ENCODE assay signal across 8 mouse cellular contexts in genomic region chr16:17575870-17576824, GRCm38 (mm10). TPM values are rescaled to one million over a fixed set of nuclear protein-coding genes. Genes with fewer than 3 reads are reported as not detected.
DNase-seq lines count a peak whose midpoint lies in the region; ATAC-seq and TF ChIP-seq lines count a peak whose summit lies in the region.

No protein-coding gene starts in this region.

- H3K36me3 ChIP-seq in intestine, embryonic 16.5 days (ENCODE audit: control insufficient read depth, insufficient read depth, low read length): no peaks in the 10 kb centered on the region

- peaks cover 6% of the 10 kb centered on the region; the same call in 1 of the 2 replicates for H3K27me3 ChIP-seq in intestine, embryonic 16.5 days (replicated peaks; ENCODE audit: control insufficient read depth, insufficient read depth, low read length)

- intact Hi-C loops in heart, postnatal 25 days (cut with DNase I): no loop called here
- intact Hi-C loops in gastrocnemius, postnatal 14 days (cut with DNase I; ENCODE audit: low total_unique reads): no loop called here
- intact Hi-C loops in left cerebral cortex, postnatal 36 days (cut with DNase I): no loop called here

- H3K4me2 ChIP-seq in intestine, embryonic 16.5 days (ENCODE audit: low read depth, low read length): peak overlapping the region; percentile 92

- peak overlapping the region; percentile 77 for H3K9ac ChIP-seq in intestine, embryonic 16.5 days (ENCODE audit: low read depth, low read length)

- peaks cover 1% of the 10 kb centered on the region; the same call in 1 of the 2 replicates for H3K4me1 ChIP-seq in cortical plate, adult 2 months (ENCODE audit: control insufficient read depth, insufficient read depth, low read length)
- H3K4me1 ChIP-seq in intestine, embryonic 16.5 days (ENCODE audit: control insufficient read depth, insufficient read depth, low read length): peaks cover 7% of the 10 kb centered on the region; the same call in 1 of the 2 replicates

- WGBS in intestine, embryonic 16.5 days: 14% methylated on average over 45 of the region's 45 CpGs

- no peaks in the 10 kb centered on the region for H3K9me3 ChIP-seq in intestine, embryonic 16.5 days (ENCODE audit: control insufficient read depth, low read length)

- peak overlapping the region; percentile 65 for H3K4me3 ChIP-seq in cortical plate, adult 2 months (ENCODE audit: insufficient read depth, low read length)
- peak overlapping the region; percentile 73 for H3K4me3 ChIP-seq in intestine, embryonic 16.5 days (ENCODE audit: low read length)

- TF ChIP-seq POLR2A in cortical plate, adult 2 months (IDR thresholded peaks at IDR 0.05; ENCODE audit: extremely low read depth, insufficient read depth, low read length): peak; percentile 72

- peak; percentile 91 for DNase-seq in heart, adult 11 months
- DNase-seq in heart, postnatal 25 days (ENCODE audit: low spot score): no peak
- peak; percentile 51 for DNase-seq in gastrocnemius, postnatal 14 days
- DNase-seq in left cerebral cortex, postnatal 36 days (ENCODE audit: low spot score in 2 of 2): peak; percentile 78 to 84
- peak; percentile 77 for DNase-seq in right cerebral cortex, postnatal 4 days

- no peak for TF ChIP-seq CTCF in cortical plate, adult 2 months (IDR thresholded peaks at IDR 0.05; ENCODE audit: extremely low read depth, insufficient read depth, low read length)

- H3K27ac ChIP-seq in cortical plate, adult 2 months (ENCODE audit: insufficient read depth, low read length): peak overlapping the region; percentile 66
- peak overlapping the region; percentile 54; the same call in 1 of the 2 replicates for H3K27ac ChIP-seq in intestine, embryonic 16.5 days (ENCODE audit: low read length)

- peak; percentile 93 for ATAC-seq in intestine, embryonic 16.5 days
- peak; percentile 99 for ATAC-seq in megakaryocyte progenitor cell, adult 5-6 weeks (replicated peaks; ENCODE audit: poor library complexity)

RNA-seq across cellular contexts. Expression of gene Slc7a4, which starts 6.9 kb away (rescaled TPM):
- total RNA-seq in heart, postnatal 25 days (2021): 1 to 10 TPM; 1.4 to 2.3 TPM
- polyA plus RNA-seq in cortical plate, adult 2 months (2012; rRNA removed): 82.5 and 104 TPM in 2 replicates
- 1 to 10 TPM in 1 of 2 experiments, under 1 TPM in 1; 0.97 to 1.3 TPM for total RNA-seq in gastrocnemius, postnatal 14 days (2021)
- polyA plus RNA-seq in intestine, embryonic 16.5 days (2015; fragmentation: Nextera tagmentation; extraction: Ambion mirVana): 36.2 and 38.1 TPM in 2 replicates
- 100 to 1,000 TPM in 1 of 2 experiments, 10 to 100 TPM in 1; 89.6 to 101 TPM for total RNA-seq in left cerebral cortex, postnatal 36 days (2021)
- total RNA-seq in megakaryocyte progenitor cell, adult 5-6 weeks (2015): 1.2 and 1.4 TPM in 2 replicates
- 4.2 and 5.6 TPM in 2 replicates for total RNA-seq in megakaryocyte progenitor cell, adult 5-6 weeks (2017)

RNA-seq across cellular contexts. Expression of gene P2rx6, which starts 14.5 kb away (rescaled TPM):
- under 1 TPM; 0.50 to 0.83 TPM for total RNA-seq in heart, postnatal 25 days (2021)
- 2.9 and 3.2 TPM in 2 replicates for polyA plus RNA-seq in cortical plate, adult 2 months (2012; rRNA removed)
- 1 to 10 TPM; 6.5 to 7.0 TPM for total RNA-seq in gastrocnemius, postnatal 14 days (2021)
- 0.48 and 1.1 TPM in 2 replicates for polyA plus RNA-seq in intestine, embryonic 16.5 days (2015; fragmentation: Nextera tagmentation; extraction: Ambion mirVana)
- total RNA-seq in left cerebral cortex, postnatal 36 days (2021): 1 to 10 TPM; 1.0 TPM
- total RNA-seq in megakaryocyte progenitor cell, adult 5-6 weeks (2015): not detected in 2 replicates
- not detected in 2 replicates for total RNA-seq in megakaryocyte progenitor cell, adult 5-6 weeks (2017)

RNA-seq across cellular contexts. Expression of gene Lrrc74b, which starts 15.1 kb away (rescaled TPM):
- under 1 TPM in 1 of 2 experiments, not detected in 1; 0.17 TPM for total RNA-seq in heart, postnatal 25 days (2021)
- polyA plus RNA-seq in cortical plate, adult 2 months (2012; rRNA removed): 1.4 and 1.5 TPM in 2 replicates
- total RNA-seq in gastrocnemius, postnatal 14 days (2021): 1 to 10 TPM; 1.5 to 1.6 TPM
- polyA plus RNA-seq in intestine, embryonic 16.5 days (2015; fragmentation: Nextera tagmentation; extraction: Ambion mirVana): 0.17 and 0.31 TPM in 2 replicates
- total RNA-seq in left cerebral cortex, postnatal 36 days (2021): under 1 TPM; 0.42 to 0.72 TPM
- total RNA-seq in megakaryocyte progenitor cell, adult 5-6 weeks (2015): 0.15 TPM in 1 of 2 replicates, not detected in the other
- total RNA-seq in megakaryocyte progenitor cell, adult 5-6 weeks (2017): not detected in 2 replicates

RNA-seq across cellular contexts. Expression of gene Smpd4, which starts 43.0 kb away (rescaled TPM):
- total RNA-seq in heart, postnatal 25 days (2021): 10 to 100 TPM; 18.3 to 20.7 TPM
- 196 and 203 TPM in 2 replicates for polyA plus RNA-seq in cortical plate, adult 2 months (2012; rRNA removed)
- total RNA-seq in gastrocnemius, postnatal 14 days (2021): 1 to 10 TPM; 8.4 to 9.1 TPM
- 24.5 and 24.9 TPM in 2 replicates for polyA plus RNA-seq in intestine, embryonic 16.5 days (2015; fragmentation: Nextera tagmentation; extraction: Ambion mirVana)
- total RNA-seq in left cerebral cortex, postnatal 36 days (2021): 10 to 100 TPM; 43.6 to 80.2 TPM
- 59.3 and 76.5 TPM in 2 replicates for total RNA-seq in megakaryocyte progenitor cell, adult 5-6 weeks (2015)
- 49.1 and 49.3 TPM in 2 replicates for total RNA-seq in megakaryocyte progenitor cell, adult 5-6 weeks (2017)

RNA-seq across cellular contexts. Expression of gene Thap7, which starts 45.2 kb away (rescaled TPM):
- total RNA-seq in heart, postnatal 25 days (2021): 10 to 100 TPM; 13.1 to 14.7 TPM
- polyA plus RNA-seq in cortical plate, adult 2 months (2012; rRNA removed): 64.9 and 82.8 TPM in 2 replicates
- total RNA-seq in gastrocnemius, postnatal 14 days (2021): 10 to 100 TPM; 10.6 to 12.5 TPM
- polyA plus RNA-seq in intestine, embryonic 16.5 days (2015; fragmentation: Nextera tagmentation; extraction: Ambion mirVana): 59.3 and 61.4 TPM in 2 replicates
- 10 to 100 TPM; 42.9 to 49.3 TPM for total RNA-seq in left cerebral cortex, postnatal 36 days (2021)
- total RNA-seq in megakaryocyte progenitor cell, adult 5-6 weeks (2015): 8.9 and 11.8 TPM in 2 replicates
- 26.4 and 28.9 TPM in 2 replicates for total RNA-seq in megakaryocyte progenitor cell, adult 5-6 weeks (2017)

Comparison
In these comparisons a context has a peak if more than half of its experiments do, and no peak if none do; other contexts are left out.
1. RNA of gene Slc7a4, which starts 6.9 kb away (total RNA-seq): 89.6 to 101 TPM in left cerebral cortex, postnatal 36 days; 1.2 to 5.6 TPM in megakaryocyte progenitor cell, adult 5-6 weeks, 1.4 to 2.3 TPM in heart, postnatal 25 days and 0.97 to 1.3 TPM in gastrocnemius, postnatal 14 days; every median in the first group is over 10 times any median in the second.